Mouse (Mus musculus): ENCODE data around the gene Flt1. TPM values are rescaled to one million over a fixed set of nuclear protein-coding genes. Genes with fewer than 3 reads are reported as not detected.

Gene Flt1
- polyA plus RNA-seq, 1 experiment, result 3.6 TPM

GRCm38 (mm10) chr5:147715391-147715790 lies 10.4 kb downstream of the Flt1 start:
- Histone ChIP-seq H3K36me3 (ENCODE audit: control insufficient read depth, insufficient read depth, low read length) (no peaks in the 10 kb centered on the region), H3K27me3 (ENCODE audit: control insufficient read depth, insufficient read depth, low read length) (no peaks in the 10 kb centered on the region), H3K4me1 (ENCODE audit: control insufficient read depth, insufficient read depth, insufficient read length, low read length) (no peaks in the 10 kb centered on the region), H3K27ac (ENCODE audit: insufficient read depth, low read depth, low read length) (no peak overlapping the region), H3K4me3 (ENCODE audit: low read depth, low read length) (no peak overlapping the region)
- no peak for TF ChIP-seq CTCF (IDR thresholded peaks at IDR 0.05; ENCODE audit: extremely low read depth, insufficient read length, insufficient replicate concordance, low read depth, low read length)
- no peak for TF ChIP-seq POLR2A (IDR thresholded peaks at IDR 0.05; ENCODE audit: low read depth, low read length)
- 73% methylated on average over 13 of the region's 13 CpGs for WGBS

GRCm38 (mm10) chr5:147708500-147708899 lies 17.3 kb downstream of the Flt1 start:
- no peaks in the 10 kb centered on the region for H3K27me3 ChIP-seq (ENCODE audit: control insufficient read depth, insufficient read depth, low read length)
- 54% methylated on average over 4 of the region's 4 CpGs for WGBS
- H3K27ac ChIP-seq (ENCODE audit: insufficient read depth, low read depth, low read length), result no peak overlapping the region
- TF ChIP-seq CTCF (IDR thresholded peaks at IDR 0.05; ENCODE audit: extremely low read depth, insufficient read length, insufficient replicate concordance, low read depth, low read length) (no peak), POLR2A (IDR thresholded peaks at IDR 0.05; ENCODE audit: low read depth, low read length) (no peak)
- H3K4me3 ChIP-seq (ENCODE audit: low read depth, low read length), result no peak overlapping the region
- no peaks in the 10 kb centered on the region for H3K36me3 ChIP-seq (ENCODE audit: control insufficient read depth, insufficient read depth, low read length)
- no peaks in the 10 kb centered on the region for H3K4me1 ChIP-seq (ENCODE audit: control insufficient read depth, insufficient read depth, insufficient read length, low read length)

- Histone ChIP-seq H3K27me3 (ENCODE audit: control insufficient read depth, insufficient read depth, low read length) (no peaks in the 10 kb centered on the region), H3K36me3 (ENCODE audit: control insufficient read depth, insufficient read depth, low read length) (no peaks in the 10 kb centered on the region), H3K27ac (ENCODE audit: insufficient read depth, low read depth, low read length) (no peak overlapping the region), H3K4me3 (ENCODE audit: low read depth, low read length) (no peak overlapping the region), H3K4me1 (ENCODE audit: control insufficient read depth, insufficient read depth, insufficient read length, low read length) (no peaks in the 10 kb centered on the region)
- WGBS, result 37% methylated on average over 4 of the region's 4 CpGs
- TF ChIP-seq CTCF (IDR thresholded peaks at IDR 0.05; ENCODE audit: extremely low read depth, insufficient read length, insufficient replicate concordance, low read depth, low read length) (no peak), POLR2A (IDR thresholded peaks at IDR 0.05; ENCODE audit: low read depth, low read length) (no peak)
These were observed 18.3 kb downstream of the Flt1 start for GRCm38 (mm10) chr5:147707479-147707878.

- 62% methylated on average over 4 of the region's 4 CpGs for WGBS
- TF ChIP-seq CTCF (IDR thresholded peaks at IDR 0.05; ENCODE audit: extremely low read depth, insufficient read length, insufficient replicate concordance, low read depth, low read length), result no peak
- TF ChIP-seq POLR2A (IDR thresholded peaks at IDR 0.05; ENCODE audit: low read depth, low read length), result no peak
- no peak overlapping the region for H3K27ac ChIP-seq (ENCODE audit: insufficient read depth, low read depth, low read length)
- H3K27me3 ChIP-seq (ENCODE audit: control insufficient read depth, insufficient read depth, low read length), result no peaks in the 10 kb centered on the region
- no peaks in the 10 kb centered on the region for H3K4me1 ChIP-seq (ENCODE audit: control insufficient read depth, insufficient read depth, insufficient read length, low read length)
- H3K36me3 ChIP-seq (ENCODE audit: control insufficient read depth, insufficient read depth, low read length), result no peaks in the 10 kb centered on the region
- H3K4me3 ChIP-seq (ENCODE audit: low read depth, low read length), result no peak overlapping the region
These were observed 20.9 kb downstream of the Flt1 start for GRCm38 (mm10) chr5:147704890-147705289.

- H3K36me3 ChIP-seq (ENCODE audit: control insufficient read depth, insufficient read depth, low read length), result no peaks in the 10 kb centered on the region
- H3K4me1 ChIP-seq (ENCODE audit: control insufficient read depth, insufficient read depth, insufficient read length, low read length), result no peaks in the 10 kb centered on the region
- H3K27me3 ChIP-seq (ENCODE audit: control insufficient read depth, insufficient read depth, low read length), result no peaks in the 10 kb centered on the region
- TF ChIP-seq CTCF (IDR thresholded peaks at IDR 0.05; ENCODE audit: extremely low read depth, insufficient read length, insufficient replicate concordance, low read depth, low read length), result no peak
- no peak for TF ChIP-seq POLR2A (IDR thresholded peaks at IDR 0.05; ENCODE audit: low read depth, low read length)
- 73% methylated on average over 5 of the region's 5 CpGs for WGBS
- H3K27ac ChIP-seq (ENCODE audit: insufficient read depth, low read depth, low read length), result no peak overlapping the region
- H3K4me3 ChIP-seq (ENCODE audit: low read depth, low read length), result no peak overlapping the region
These were observed 23.4 kb downstream of the Flt1 start for GRCm38 (mm10) chr5:147702423-147702822.

- no peak overlapping the region for H3K4me3 ChIP-seq (ENCODE audit: low read depth, low read length)
- 91% methylated on average over 3 of the region's 3 CpGs for WGBS
- H3K36me3 ChIP-seq (ENCODE audit: control insufficient read depth, insufficient read depth, low read length), result no peaks in the 10 kb centered on the region
- no peaks in the 10 kb centered on the region for H3K4me1 ChIP-seq (ENCODE audit: control insufficient read depth, insufficient read depth, insufficient read length, low read length)
- H3K27ac ChIP-seq (ENCODE audit: insufficient read depth, low read depth, low read length), result no peak overlapping the region
- H3K27me3 ChIP-seq (ENCODE audit: control insufficient read depth, insufficient read depth, low read length), result no peaks in the 10 kb centered on the region
- TF ChIP-seq POLR2A (IDR thresholded peaks at IDR 0.05; ENCODE audit: low read depth, low read length), result no peak
These were observed 24.8 kb downstream of the Flt1 start for GRCm38 (mm10) chr5:147701024-147701423.

- H3K36me3 ChIP-seq (ENCODE audit: control insufficient read depth, insufficient read depth, low read length), result no peaks in the 10 kb centered on the region
- no peak overlapping the region for H3K4me3 ChIP-seq (ENCODE audit: low read depth, low read length)
- no peaks in the 10 kb centered on the region for H3K27me3 ChIP-seq (ENCODE audit: control insufficient read depth, insufficient read depth, low read length)
- TF ChIP-seq CTCF (IDR thresholded peaks at IDR 0.05; ENCODE audit: extremely low read depth, insufficient read length, insufficient replicate concordance, low read depth, low read length), result no peak
- no peak for TF ChIP-seq POLR2A (IDR thresholded peaks at IDR 0.05; ENCODE audit: low read depth, low read length)
- H3K4me1 ChIP-seq (ENCODE audit: control insufficient read depth, insufficient read depth, insufficient read length, low read length), result no peaks in the 10 kb centered on the region
- WGBS, result 55% methylated on average over 13 of the region's 13 CpGs
- H3K27ac ChIP-seq (ENCODE audit: insufficient read depth, low read depth, low read length), result no peak overlapping the region
These were observed 27.8 kb downstream of the Flt1 start for GRCm38 (mm10) chr5:147698044-147698443.

- H3K4me1 ChIP-seq (ENCODE audit: control insufficient read depth, insufficient read depth, insufficient read length, low read length), result no peaks in the 10 kb centered on the region
These were observed 28.6 kb downstream of the Flt1 start for GRCm38 (mm10) chr5:147697165-147697564.

More at GRCm38 (mm10) chr5:147697165-147697564, 28.6 kb downstream of the Flt1 start:
- WGBS, result 47% methylated on average over 5 of the region's 5 CpGs
- TF ChIP-seq CTCF (IDR thresholded peaks at IDR 0.05; ENCODE audit: extremely low read depth, insufficient read length, insufficient replicate concordance, low read depth, low read length), result no peak
- Histone ChIP-seq H3K4me3 (ENCODE audit: low read depth, low read length) (no peak overlapping the region), H3K36me3 (ENCODE audit: control insufficient read depth, insufficient read depth, low read length) (no peaks in the 10 kb centered on the region), H3K27me3 (ENCODE audit: control insufficient read depth, insufficient read depth, low read length) (no peaks in the 10 kb centered on the region), H3K27ac (ENCODE audit: insufficient read depth, low read depth, low read length) (no peak overlapping the region)
